Mouse (Mus musculus): Measurements from ENCODE around the gene Calhm1.

DNA sequence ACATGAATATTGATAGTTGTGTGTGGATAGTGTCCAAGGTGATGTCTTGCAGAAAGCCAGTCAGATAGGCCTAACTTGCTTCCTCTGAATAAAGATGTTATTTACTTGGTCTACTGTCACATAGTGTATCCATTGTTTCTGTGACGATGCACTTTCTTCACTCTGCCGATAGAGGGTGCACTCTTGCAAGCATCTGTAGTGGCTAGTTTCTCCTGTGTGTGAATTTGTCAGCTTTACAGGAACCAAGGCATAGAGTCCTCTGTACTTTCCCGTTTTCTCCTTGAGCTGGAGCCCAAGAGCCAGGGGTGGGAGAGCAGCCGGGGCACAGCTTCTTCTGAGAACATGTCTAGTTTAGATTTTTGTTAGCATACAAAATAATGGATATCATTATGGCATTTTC, 23.0 kb downstream of the Calhm1 start:
- TF ChIP-seq CTCF (IDR thresholded peaks at IDR 0.05; ENCODE audit: borderline replicate concordance, extremely low read depth, insufficient read depth, insufficient read length): peak; percentile 77; the same call in 1 of the 2 replicates
- TF ChIP-seq POLR2A (IDR thresholded peaks at IDR 0.05; ENCODE audit: borderline replicate concordance, extremely low read depth, insufficient read depth, insufficient read length, poor library complexity, severe bottlenecking): no peak
